Mouse (Mus musculus) liver, embryonic 15.5 days (tissue): ENCODE results near the gene Inppl1. TPM values are rescaled to one million over a fixed set of nuclear protein-coding genes. Genes with fewer than 3 reads are reported as not detected.
A peak's percentile ranks its signal among the peaks of the same experiment; 100 is the strongest.

Source experiments
- ATAC-seq: fragments of 200-750 bp; cut with Nextera tagmentation; 2 replicates; pipeline ENCODE4 v1.8.0; 2017; ENCODE audit warnings: moderate number of reproducible peaks, mild to moderate bottlenecking, moderate library complexity; ENCODE audit not compliant: insufficient read depth
- H3K27ac ChIP-seq: fragments of 300-500 bp; sonication (generic); replicated peaks from 2 replicates; pipeline ENCODE4 v1.5.1; 2015; ENCODE audit warnings: mild to moderate bottlenecking, inconsistent platforms
- H3K27me3 ChIP-seq: fragments of 300-500 bp; sonication (generic); 2 replicates; pipeline ENCODE4 v1.6.1; 2015; ENCODE audit warnings: mild to moderate bottlenecking, inconsistent platforms
- H3K36me3 ChIP-seq: fragments of 300-500 bp; sonication (generic); replicated peaks from 2 replicates; pipeline ENCODE4 v1.6.1; 2015; ENCODE audit warnings: moderate library complexity, mild to moderate bottlenecking, inconsistent platforms
- H3K4me1 ChIP-seq: fragments of 300-500 bp; sonication (generic); replicated peaks from 2 replicates; pipeline ENCODE4 v1.6.1; 2015; ENCODE audit warnings: inconsistent platforms
- H3K4me2 ChIP-seq: fragments of 300-500 bp; sonication (generic); 2 replicates; pipeline ENCODE4 v1.6.1; 2015; ENCODE audit warnings: moderate library complexity, mild to moderate bottlenecking, inconsistent platforms
- H3K4me3 ChIP-seq: fragments of 300-500 bp; sonication (generic); replicated peaks from 2 replicates; pipeline ENCODE4 v1.5.1; 2015; ENCODE audit warnings: mild to moderate bottlenecking, inconsistent platforms
- H3K9ac ChIP-seq: fragments of 300-500 bp; sonication (generic); 2 replicates; pipeline ENCODE4 v1.6.1; 2015; ENCODE audit warnings: moderate library complexity, mild to moderate bottlenecking, inconsistent platforms
- H3K9me3 ChIP-seq: fragments of 300-500 bp; sonication (generic); replicated peaks from 2 replicates; pipeline ENCODE4 v1.6.1; 2016; ENCODE audit warnings: inconsistent platforms
- WGBS: fragments of 180-500 bp; shearing (Covaris S2); methylation state at CpG from one replicate; pipeline ENCODE4 v1.1.7; 2015; ENCODE audit warnings: mixed read lengths; ENCODE audit not compliant: insufficient replicate concordance; 5-methylcytosine and 5-hydroxymethylcytosine counted together
- polyA plus RNA-seq: library from polyadenylated mRNA; unstranded; fragments of >200 nt; fragmentation: Nextera tagmentation; extraction: Ambion mirVana; gene quantifications from 2 replicates; pipeline ENCODE4 v1.2.1, GENCODE M21; 2015

The Inppl1 gene
- polyA plus RNA-seq, 1 experiment from 2014 or later = 6.3 TPM

DNA sequence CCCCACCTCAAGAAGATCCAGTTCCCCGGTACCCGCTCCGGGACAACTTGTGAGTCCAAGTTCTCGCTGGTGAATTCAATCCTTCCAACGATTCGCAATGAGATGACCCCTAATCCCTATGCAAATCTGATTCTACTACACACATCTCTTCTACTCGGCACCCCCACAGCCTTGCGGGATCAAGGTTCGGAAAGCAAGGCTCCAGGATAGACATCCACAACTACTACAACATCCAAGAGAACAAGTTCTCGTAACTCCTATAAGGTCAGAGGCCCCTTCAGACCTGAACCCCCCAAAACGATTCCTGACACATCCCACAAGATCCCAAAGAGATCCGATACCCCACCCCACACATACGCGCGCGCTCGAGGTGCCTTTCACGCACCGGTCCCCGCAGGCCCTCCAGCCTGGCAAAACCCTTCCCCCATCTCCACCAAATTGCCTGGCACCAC is 849 bp downstream of the Inppl1 start:
- peak overlapping the region; percentile 48 for H3K27ac ChIP-seq
- H3K4me1 ChIP-seq = peaks cover 12% of the 10 kb centered on the region; the same call in 1 of the 2 replicates
- under 1% methylated on average over 20 of the region's 20 CpGs for WGBS
- H3K4me3 ChIP-seq = peak overlapping the region; percentile 60
- peaks cover 59% of the 10 kb centered on the region for H3K27me3 ChIP-seq
- H3K9ac ChIP-seq = peak overlapping the region; percentile 48
- ATAC-seq = no peak
- peak overlapping the region; percentile 74 for H3K4me2 ChIP-seq
- no peaks in the 10 kb centered on the region for H3K36me3 ChIP-seq
- H3K9me3 ChIP-seq = no peaks in the 10 kb centered on the region

GRCm38 (mm10) chr7:101836271-101837153 is 1.5 kb downstream of the Inppl1 start:
- no peaks in the 10 kb centered on the region for H3K9me3 ChIP-seq
- WGBS = under 1% methylated on average over 55 of the region's 63 CpGs

GRCm38 (mm10) chr7:101835457-101836109 is 2.4 kb downstream of the Inppl1 start:
- Histone ChIP-seq H3K4me3 (no peak overlapping the region; the same call in 1 of the 2 replicates), H3K4me2 (peak overlapping the region; percentile 74), H3K4me1 (peaks cover 12% of the 10 kb centered on the region; the same call in 1 of the 2 replicates), H3K9ac (no peak overlapping the region), H3K9me3 (no peaks in the 10 kb centered on the region), H3K27me3 (peaks cover 59% of the 10 kb centered on the region), H3K27ac (no peak overlapping the region), H3K36me3 (peaks cover 15% of the 10 kb centered on the region; the same call in 1 of the 2 replicates)
- 39% methylated on average over 5 of the region's 5 CpGs for WGBS
- no peak for ATAC-seq

More at GRCm38 (mm10) chr7:101836271-101837153, 1.5 kb downstream of the Inppl1 start:
- ATAC-seq = 0 out of 2 replicates have a peak, but pooled peaks have one; percentile 43
- Histone ChIP-seq H3K4me2 (peak overlapping the region; percentile 74), H3K4me1 (peaks cover 12% of the 10 kb centered on the region; the same call in 1 of the 2 replicates), H3K9ac (peak overlapping the region; percentile 48), H3K27ac (peak overlapping the region; percentile 48; the same call in 1 of the 2 replicates), H3K4me3 (peak overlapping the region; percentile 60), H3K27me3 (peaks cover 59% of the 10 kb centered on the region), H3K36me3 (peaks cover 6% of the 10 kb centered on the region; the same call in 1 of the 2 replicates)

GRCm38 (mm10) chr7:101834903-101835302 is 3.1 kb downstream of the Inppl1 start:
- Histone ChIP-seq H3K9me3 (no peaks in the 10 kb centered on the region), H3K36me3 (peaks cover 22% of the 10 kb centered on the region), H3K4me1 (peaks cover 12% of the 10 kb centered on the region; the same call in 1 of the 2 replicates), H3K27me3 (peaks cover 53% of the 10 kb centered on the region), H3K9ac (no peak overlapping the region), H3K27ac (no peak overlapping the region), H3K4me3 (no peak overlapping the region), H3K4me2 (no peak overlapping the region)
- 59% methylated on average over 3 of the region's 3 CpGs for WGBS
- ATAC-seq = no peak

DNA sequence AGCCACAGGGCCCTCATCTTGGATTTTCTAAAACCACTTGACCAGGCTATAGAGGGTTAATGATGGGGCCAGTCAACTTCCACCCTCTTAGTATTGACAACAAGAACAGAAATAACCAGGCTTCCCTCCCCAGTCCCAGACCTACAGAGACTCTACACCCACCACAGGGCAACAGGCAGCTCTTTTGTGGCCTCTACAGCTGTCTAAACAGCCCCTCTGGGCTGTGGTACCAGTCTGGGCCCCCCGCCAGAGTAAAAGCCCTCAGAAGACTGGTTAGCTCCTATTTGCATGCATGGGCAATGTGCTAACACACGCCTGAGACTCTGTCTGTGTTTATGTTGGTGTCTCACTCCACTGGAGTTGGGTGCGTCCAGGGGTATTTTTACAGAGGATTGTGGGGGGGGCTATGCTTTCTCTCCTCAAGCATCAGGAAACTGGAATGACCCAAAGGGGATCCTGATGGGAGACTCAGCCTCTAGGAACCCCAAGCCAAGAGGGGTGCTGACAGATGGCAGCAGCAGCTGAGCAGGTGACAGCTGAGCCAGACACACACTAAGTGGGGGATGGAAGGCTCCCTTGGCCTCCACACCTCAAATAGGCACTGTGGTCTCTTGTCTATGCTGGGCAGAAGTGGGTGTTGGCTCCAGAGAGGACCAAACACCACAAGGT is 4.0 kb downstream of the Inppl1 start:
- Histone ChIP-seq H3K4me2 (no peak overlapping the region), H3K27me3 (peaks cover 44% of the 10 kb centered on the region), H3K9ac (no peak overlapping the region), H3K9me3 (no peaks in the 10 kb centered on the region), H3K4me1 (peaks cover 12% of the 10 kb centered on the region; the same call in 1 of the 2 replicates), H3K36me3 (peaks cover 24% of the 10 kb centered on the region), H3K4me3 (no peak overlapping the region), H3K27ac (no peak overlapping the region)
- ATAC-seq = no peak
- WGBS = 65% methylated on average over 3 of the region's 3 CpGs

DNA sequence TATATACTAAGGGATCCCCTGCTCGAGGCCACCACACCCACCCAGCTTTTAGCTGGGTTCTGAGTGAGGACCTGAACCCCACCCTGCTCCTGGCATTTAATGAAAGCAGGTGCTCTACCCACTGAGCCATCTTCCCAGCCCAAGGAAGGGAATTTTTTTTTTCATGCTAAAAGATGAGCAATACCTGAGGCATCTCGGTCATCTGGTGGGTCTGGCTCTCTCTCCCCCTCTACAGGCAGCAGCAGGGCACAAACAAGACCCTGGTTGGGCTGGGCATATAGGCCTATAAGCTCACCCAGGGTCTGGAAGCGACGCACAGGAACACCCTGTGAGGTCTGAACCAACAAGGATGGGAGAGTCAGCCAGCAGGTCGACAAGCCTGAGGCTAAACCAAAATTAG is 4.7 kb downstream of the Inppl1 start:
- Histone ChIP-seq H3K4me1 (peaks cover 12% of the 10 kb centered on the region; the same call in 1 of the 2 replicates), H3K27me3 (peaks cover 37% of the 10 kb centered on the region), H3K4me2 (no peak overlapping the region), H3K4me3 (no peak overlapping the region), H3K9ac (no peak overlapping the region), H3K27ac (no peak overlapping the region), H3K36me3 (peaks cover 24% of the 10 kb centered on the region), H3K9me3 (no peaks in the 10 kb centered on the region)
- WGBS = 50% methylated on average over 5 of the region's 5 CpGs
- no peak for ATAC-seq

DNA sequence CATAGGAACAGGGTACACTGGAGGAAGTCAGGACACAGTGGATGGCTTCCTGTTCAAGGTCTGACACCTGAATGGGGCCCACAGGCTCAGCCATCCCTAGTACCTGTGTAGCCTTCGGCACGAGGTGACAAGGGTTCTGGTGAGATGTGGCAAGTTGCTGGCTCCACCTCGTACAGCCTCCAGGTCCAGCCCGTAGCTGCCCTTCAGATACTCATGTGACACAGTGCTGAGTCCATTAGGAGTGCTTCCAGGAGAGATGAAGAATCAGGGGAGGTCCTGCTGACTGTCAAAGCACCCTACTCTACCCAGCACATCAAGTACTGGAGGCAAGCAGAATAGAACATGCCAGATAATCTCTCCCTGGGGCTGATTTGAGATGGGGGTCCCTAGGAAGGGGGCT is 5.7 kb downstream of the Inppl1 start:
- no peak for ATAC-seq
- H3K4me1 ChIP-seq = peaks cover 12% of the 10 kb centered on the region; the same call in 1 of the 2 replicates
- H3K9me3 ChIP-seq = no peaks in the 10 kb centered on the region
- H3K27me3 ChIP-seq = peaks cover 27% of the 10 kb centered on the region
- no peak overlapping the region for H3K27ac ChIP-seq
- no peak overlapping the region for H3K4me2 ChIP-seq
- H3K36me3 ChIP-seq = peaks cover 28% of the 10 kb centered on the region
- H3K9ac ChIP-seq = no peak overlapping the region
- H3K4me3 ChIP-seq = no peak overlapping the region
- WGBS = 76% methylated on average over 4 of the region's 4 CpGs

DNA sequence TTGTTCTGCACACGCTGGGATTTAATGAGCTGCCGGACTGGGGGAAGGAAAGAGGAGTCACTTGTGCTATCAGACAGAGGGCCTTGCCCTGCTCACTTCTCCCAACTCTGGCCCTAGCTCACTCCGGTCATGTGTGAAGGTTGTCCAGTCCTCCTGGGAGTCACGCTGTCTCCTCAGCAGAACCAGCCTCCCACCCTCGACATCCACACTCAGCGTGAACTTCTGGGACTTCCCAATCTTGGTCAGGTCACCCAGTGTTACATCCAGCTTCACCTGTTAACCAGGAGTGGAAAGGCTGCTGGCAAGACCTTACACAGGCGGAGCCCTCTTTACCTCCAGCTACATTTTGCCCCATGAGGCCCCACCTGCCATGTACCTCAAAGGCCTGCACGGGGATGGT is 6.6 kb downstream of the Inppl1 start:
- Histone ChIP-seq H3K27ac (no peak overlapping the region), H3K4me2 (no peak overlapping the region), H3K4me1 (peaks cover 4% of the 10 kb centered on the region; the same call in 1 of the 2 replicates), H3K9ac (no peak overlapping the region), H3K4me3 (no peak overlapping the region), H3K36me3 (peaks cover 28% of the 10 kb centered on the region), H3K9me3 (no peaks in the 10 kb centered on the region), H3K27me3 (peaks cover 18% of the 10 kb centered on the region)
- WGBS = 63% methylated on average over 8 of the region's 8 CpGs
- no peak for ATAC-seq

GRCm38 (mm10) chr7:101830373-101830772 is 7.7 kb downstream of the Inppl1 start:
- 68% methylated on average over 3 of the region's 3 CpGs for WGBS
- Histone ChIP-seq H3K4me3 (no peak overlapping the region), H3K27ac (no peak overlapping the region), H3K9ac (no peak overlapping the region), H3K4me2 (no peak overlapping the region), H3K36me3 (peaks cover 28% of the 10 kb centered on the region), H3K27me3 (peaks cover 7% of the 10 kb centered on the region), H3K4me1 (no peaks in the 10 kb centered on the region), H3K9me3 (no peaks in the 10 kb centered on the region)
- ATAC-seq = no peak

GRCm38 (mm10) chr7:101823758-101824630 is 14.0 kb downstream of the Inppl1 start:
- Histone ChIP-seq H3K27me3 (peaks cover 54% of the 10 kb centered on the region), H3K4me2 (no peak overlapping the region), H3K27ac (no peak overlapping the region), H3K9me3 (no peaks in the 10 kb centered on the region), H3K9ac (no peak overlapping the region), H3K4me3 (no peak overlapping the region), H3K36me3 (0 out of 2 replicates have a peak, but pooled peaks cover 4% of the 10 kb centered on the region), H3K4me1 (peaks cover 9% of the 10 kb centered on the region)
- WGBS = 71% methylated on average over 18 of the region's 18 CpGs
- ATAC-seq = no peak
